Mouse (Mus musculus) thymus, adult 2 months (tissue): ENCODE data around the gene Ift81.

Experiments used
- CTCF ChIP-seq: fragments of 200-500 bp; IDR thresholded peaks from 2 replicates; pipeline ENCODE4 v1.5.1; 2012; ENCODE audit warnings: mild to moderate bottlenecking, control low read depth, low read length, moderate library complexity, borderline replicate concordance; ENCODE audit not compliant: control insufficient read depth, poor library complexity, insufficient read depth; ENCODE audit errors: extremely low read depth
- POLR2A ChIP-seq: fragments of 200-500 bp; IDR thresholded peaks from 2 replicates; pipeline ENCODE4 v1.6.1; 2012; ENCODE audit warnings: mild to moderate bottlenecking, low read length, control low read depth, moderate library complexity; ENCODE audit not compliant: control insufficient read depth, poor library complexity, insufficient read depth; ENCODE audit errors: extremely low read depth

GRCm38 (mm10) chr5:122543392-122543791, 70.9 kb downstream of the Ift81 start:
- no peak for TF ChIP-seq POLR2A
- no peak for TF ChIP-seq CTCF
